ENCODE assay signal across 24 mouse cellular contexts in the genomic region with DNA sequence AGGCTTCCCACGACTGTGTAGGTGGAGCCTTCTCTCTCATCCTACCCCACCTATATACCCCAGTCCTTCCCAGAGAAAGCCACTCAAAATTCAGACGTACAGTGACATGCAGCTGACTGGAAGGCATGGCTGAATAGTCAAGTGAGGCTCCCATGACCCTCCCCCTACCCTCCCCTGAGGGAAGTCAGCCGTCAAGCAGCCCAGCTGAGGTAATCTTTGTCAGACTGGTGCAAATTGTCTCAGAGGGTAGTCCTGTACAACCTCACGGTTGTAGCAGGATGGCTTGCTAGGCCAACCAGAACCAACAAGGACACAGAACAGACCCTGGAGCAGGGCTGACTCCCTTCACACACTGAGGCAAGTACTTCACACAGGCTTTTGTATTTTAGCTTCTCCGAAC. TPM values are rescaled to one million over a fixed set of nuclear protein-coding genes. Genes with fewer than 3 reads are reported as not detected.
"Had no signal": no experiment of that assay in that cellular context is flagged by ENCODE, and none has a peak within 500 bp of the region (broad histone marks: within the 10 kb centered on the region; RNA-seq: fewer than 3 reads in every experiment).

No protein-coding gene starts in this region.

- H3K9me3 ChIP-seq: limb, embryonic 12.5 days; limb, embryonic 15.5 days; midbrain, embryonic 12.5 days had no signal

- DNase-seq: kidney, adult 8-10 months; left cerebral cortex, postnatal 4 days; liver, postnatal 0 days; lung, embryonic 14.5 days; right cerebral cortex, adult 18-20 months; right cerebral cortex, postnatal 14 days; right cerebral cortex, postnatal 4 days; thymus, adult 2 months; thymus, postnatal 14 days; thymus, postnatal 4 days had no signal

- ATAC-seq: intestine, postnatal 0 days; lung, postnatal 0 days had no signal

- H3K4me3 ChIP-seq: limb, embryonic 12.5 days; limb, embryonic 15.5 days; midbrain, embryonic 12.5 days; neural tube, embryonic 12.5 days had no signal

- H3K4me1 ChIP-seq: limb, embryonic 12.5 days; limb, embryonic 15.5 days; neural tube, embryonic 12.5 days had no signal

- H3K9ac ChIP-seq: limb, embryonic 12.5 days; limb, embryonic 15.5 days; liver, embryonic 14.5 days; liver, postnatal 0 days; lung, embryonic 14.5 days; midbrain, embryonic 12.5 days; neural tube, embryonic 12.5 days had no signal

- H3K27me3 ChIP-seq: limb, embryonic 12.5 days; limb, embryonic 15.5 days; midbrain, embryonic 12.5 days; neural tube, embryonic 12.5 days had no signal

- H3K4me2 ChIP-seq: limb, embryonic 12.5 days; limb, embryonic 15.5 days; liver, embryonic 11.5 days; lung, embryonic 14.5 days; midbrain, embryonic 12.5 days; neural tube, embryonic 12.5 days had no signal

- H3K36me3 ChIP-seq: limb, embryonic 12.5 days; limb, embryonic 15.5 days; midbrain, embryonic 12.5 days; neural tube, embryonic 12.5 days had no signal

- H3K27ac ChIP-seq: limb, embryonic 12.5 days; limb, embryonic 15.5 days; liver, embryonic 14.5 days; macrophage; midbrain, embryonic 12.5 days; neural tube, embryonic 12.5 days; stomach, postnatal 0 days had no signal

RNA-seq across cellular contexts. Expression of gene Mrap, which starts 53.9 kb away (rescaled TPM):
- total RNA-seq: left cerebral cortex, postnatal 4 days; megakaryocyte, adult 5-6 weeks; neutrophil, adult 5-6 weeks had no signal
- polyA plus RNA-seq: intestine, embryonic 14.5 days; intestine, postnatal 0 days; limb, embryonic 12.5 days; midbrain, embryonic 12.5 days; neural tube, embryonic 12.5 days; stomach, embryonic 14.5 days; stomach, postnatal 0 days had no signal
